Mouse (Mus musculus) adrenal gland, postnatal 36 days (tissue): ENCODE data around the gene Gart. TPM values are rescaled to one million over a fixed set of nuclear protein-coding genes. Genes with fewer than 3 reads are reported as not detected.
"Not testable (repeated sequence)": the region's sequence is repeated elsewhere in the genome, so short reads cannot be mapped to it uniquely, and the experiment has no call there.

Experiments
- DNase-seq, 2 experiments: peaks; one replicate each; pipeline ENCODE4 v3.0.0; 2021; ENCODE audit warnings: mixed read lengths in 1 of 2
- total RNA-seq, 2 experiments: library from RNA; stranded (reverse); gene quantifications; 2 replicates each; pipeline ENCODE4 v1.2.3; 2021

Gart gene
- total RNA-seq, 2 experiments from 2014 or later, result 107 to 120 TPM

DNA sequence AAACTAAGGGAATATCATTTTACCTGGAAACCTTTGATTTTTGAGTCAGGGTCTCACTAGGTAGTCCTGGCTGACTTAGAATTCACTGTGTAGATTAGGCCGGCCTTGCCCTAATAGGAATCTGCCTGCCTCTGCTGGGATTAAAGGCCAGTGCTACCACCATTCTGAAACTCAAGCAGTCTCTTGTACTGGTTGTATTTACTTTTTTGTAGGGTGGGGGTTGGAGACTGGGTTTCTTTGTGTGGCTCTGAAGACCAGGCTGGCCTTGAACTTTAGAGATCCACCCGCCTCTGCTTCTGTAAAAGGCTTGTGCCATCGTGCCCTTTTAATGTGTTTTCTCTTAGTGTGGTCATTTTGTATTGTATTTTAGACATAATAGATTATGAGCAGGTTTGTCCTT, 2.5 kb upstream of the Gart start:
- DNase-seq, result peak; percentile 36 to 46

DNA sequence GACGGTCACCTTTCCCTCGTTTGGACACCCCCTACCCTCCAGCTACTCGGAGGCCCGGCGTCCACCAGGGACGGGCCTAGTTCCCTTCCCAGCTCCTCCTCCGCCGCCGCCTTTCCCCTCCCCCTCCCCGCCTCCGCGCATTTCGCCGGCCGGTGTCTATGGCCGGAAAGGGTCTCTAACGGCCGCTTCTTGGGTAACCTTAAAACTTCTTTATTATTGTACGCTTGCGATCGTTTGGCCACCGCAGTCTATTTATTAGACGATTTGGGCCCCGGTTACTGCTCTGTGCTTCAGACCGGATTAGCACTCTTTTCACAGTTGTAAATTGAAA, 1.4 kb upstream of the Gart start:
- peak; percentile 88 to 93 for DNase-seq

GRCm38 (mm10) chr16:91647461-91648219, 888 bp upstream of the Gart start, which contains the start of gene Son:
Gene Son (plus strand): TSS chr16:91647506.
- peak; percentile 97 for DNase-seq

DNA sequence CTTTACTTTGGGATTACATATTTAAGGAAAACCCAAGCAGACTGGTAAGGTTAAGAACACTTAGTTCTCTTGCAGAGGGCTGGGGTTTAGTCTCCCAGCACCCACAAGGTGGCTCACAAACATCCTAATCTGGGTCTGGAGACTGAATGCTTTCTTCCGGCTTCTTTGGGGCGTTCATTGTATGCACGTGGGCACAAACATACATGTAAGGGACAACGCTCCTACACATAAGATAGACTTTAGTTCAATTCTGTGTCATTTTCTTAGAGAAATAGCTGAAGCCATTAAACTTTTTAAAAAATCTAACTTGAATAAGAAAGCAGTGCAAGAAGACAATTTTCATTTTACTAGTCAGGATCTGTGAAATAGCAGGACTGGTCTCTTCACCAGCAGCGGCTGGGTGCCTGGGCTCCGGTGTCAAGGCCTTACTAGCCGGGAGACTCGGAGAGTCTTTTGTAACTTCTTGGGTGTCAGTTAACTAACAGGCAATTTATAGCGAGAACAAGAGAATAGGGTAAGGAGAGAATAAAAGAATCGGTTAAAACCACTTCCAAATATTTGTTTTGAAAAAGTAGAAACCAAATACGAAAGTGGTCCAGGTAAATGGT, 653 bp downstream of the Gart start:
- peak in 1 of 2 experiments; percentile 31 for DNase-seq

GRCm38 (mm10) chr16:91645420-91645819, 1.3 kb downstream of the Gart start:
- DNase-seq, result not testable (repeated sequence)

- no peak for DNase-seq
These were observed 1.9 kb downstream of the Gart start for GRCm38 (mm10) chr16:91644901-91645300.

GRCm38 (mm10) chr16:91640171-91640570, 6.6 kb downstream of the Gart start:
- no peak for DNase-seq

DNA sequence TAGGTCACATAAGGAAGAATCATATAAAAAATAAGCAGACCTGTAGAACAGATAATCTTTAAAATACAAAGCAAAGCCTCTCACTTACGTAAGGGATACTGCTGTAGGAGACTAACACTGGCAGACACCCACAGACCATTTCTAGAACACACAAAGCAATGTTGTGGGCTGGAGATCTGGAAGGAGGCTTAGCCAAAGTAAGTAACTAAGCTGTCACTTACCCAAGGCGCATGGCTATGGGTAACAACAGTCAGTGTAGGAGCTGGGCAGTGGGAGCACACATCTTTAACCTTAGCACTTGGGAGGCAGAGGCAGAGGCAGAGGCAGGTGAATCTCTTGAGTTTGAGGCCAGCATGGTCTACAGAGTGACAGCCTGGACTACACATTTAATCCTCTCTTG, 7.1 kb downstream of the Gart start:
- DNase-seq, result no peak

DNA sequence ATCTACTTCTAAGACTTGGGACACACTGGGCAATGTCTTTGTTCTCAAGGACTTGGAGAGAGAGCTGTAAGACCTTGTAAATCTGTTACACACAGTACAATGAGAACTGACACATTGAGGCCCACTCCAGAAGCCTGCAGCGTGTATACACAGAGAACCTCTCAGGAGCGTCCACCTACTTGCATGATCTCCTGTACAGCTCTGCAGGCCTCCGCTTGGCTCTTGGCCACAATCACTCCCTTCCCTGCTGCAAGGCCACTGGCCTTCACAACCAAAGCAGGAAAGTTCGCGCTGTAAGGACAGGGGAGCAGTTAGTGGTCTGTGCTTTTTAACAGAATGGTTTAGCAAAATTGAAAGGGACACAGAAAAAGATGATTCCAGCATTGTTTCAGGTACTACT, 7.6 kb downstream of the Gart start:
- DNase-seq, result peak; percentile 74 to 80

GRCm38 (mm10) chr16:91633641-91634040, 13.1 kb downstream of the Gart start:
- DNase-seq, result no peak

DNA sequence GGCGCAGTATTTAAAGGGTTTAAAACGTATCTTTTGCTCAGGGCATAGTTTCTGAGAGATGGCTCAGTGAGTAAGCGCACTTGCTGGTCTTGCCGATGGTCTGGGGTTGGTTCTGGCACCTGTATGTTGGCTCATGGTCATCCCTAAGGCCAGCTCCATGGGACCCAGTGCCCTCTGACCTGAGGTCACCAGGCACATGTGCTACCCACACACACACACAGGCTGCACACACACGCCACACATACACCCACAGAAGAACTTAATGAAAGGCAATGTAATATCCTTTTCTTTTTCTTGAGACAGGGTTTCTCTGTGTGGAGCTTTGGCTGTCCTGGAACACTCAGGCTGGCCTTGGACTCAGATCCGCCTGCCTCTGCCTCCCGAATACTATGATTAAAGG, 13.8 kb downstream of the Gart start:
- no peak for DNase-seq

DNA sequence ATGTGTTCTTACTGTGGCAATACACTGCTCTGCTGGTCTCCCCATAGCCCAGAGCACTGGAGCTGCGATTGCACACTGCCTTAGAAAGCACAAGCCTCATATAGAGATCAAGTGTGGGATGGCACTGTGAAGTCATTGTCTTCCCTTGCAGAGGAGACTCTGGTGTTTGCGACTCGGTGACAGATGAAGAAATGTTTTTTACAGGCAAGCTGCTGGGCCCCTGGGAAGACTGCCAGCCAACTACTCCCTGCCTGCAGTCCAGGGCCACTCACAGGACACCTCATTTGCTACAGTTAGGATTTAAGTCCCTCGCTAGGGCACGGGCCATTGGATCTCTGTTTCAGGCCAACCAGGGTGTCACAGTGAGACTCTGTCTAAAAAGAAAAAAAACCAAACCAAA, 14.3 kb downstream of the Gart start:
- peak; percentile 82 to 85 for DNase-seq

DNA sequence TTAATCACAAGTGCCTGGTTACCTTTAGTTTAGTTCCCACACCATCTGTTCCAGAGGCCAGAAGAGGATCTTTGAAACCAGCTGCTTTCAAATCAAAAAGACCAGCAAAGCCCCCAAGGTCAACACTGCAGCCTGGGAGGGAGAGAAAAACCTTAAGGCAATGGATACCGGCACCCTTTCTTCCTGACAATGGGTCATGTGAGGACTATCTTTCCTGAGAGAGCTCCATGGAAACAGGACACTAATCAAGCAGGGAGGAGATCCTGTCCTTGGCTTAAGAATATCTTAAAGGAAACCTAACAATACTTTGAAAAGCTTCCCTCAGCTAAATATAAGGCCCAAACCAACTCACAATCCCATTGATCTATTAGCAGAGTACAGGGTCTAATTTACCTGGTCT, 16.2 kb downstream of the Gart start:
- DNase-seq, result no peak

- DNase-seq, result no peak
These were observed 17.0 kb downstream of the Gart start for GRCm38 (mm10) chr16:91629749-91630148.

- DNase-seq, result no peak
These were observed 18.1 kb downstream of the Gart start for GRCm38 (mm10) chr16:91628673-91629072.

GRCm38 (mm10) chr16:91627831-91628230, 18.9 kb downstream of the Gart start:
- DNase-seq, result no peak

- DNase-seq, result no peak
These were observed 23.7 kb downstream of the Gart start for GRCm38 (mm10) chr16:91623074-91623473.

DNA sequence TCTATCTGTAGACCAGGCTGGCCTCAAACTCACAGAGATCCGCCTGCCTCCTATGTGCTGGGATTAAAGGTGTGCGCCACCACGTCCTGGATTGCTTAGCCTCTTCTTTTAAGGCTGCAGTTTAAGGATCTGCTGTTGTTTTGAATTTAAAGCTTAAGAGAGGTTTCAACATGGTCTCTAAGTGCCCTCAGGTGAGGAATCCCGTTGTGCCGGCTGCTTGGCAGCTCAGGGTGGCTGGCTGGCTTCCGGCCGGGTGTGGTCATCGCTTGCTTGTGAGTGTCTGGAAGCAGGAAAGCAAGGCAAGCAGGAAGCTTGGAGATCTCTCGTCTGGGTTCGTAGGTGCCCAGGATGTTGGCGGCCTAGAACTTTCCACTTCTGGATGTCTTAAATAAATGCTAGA, 25.8 kb downstream of the Gart start:
- DNase-seq, result no peak

GRCm38 (mm10) chr16:91620185-91620584, 26.6 kb downstream of the Gart start:
- no peak for DNase-seq

- peak; percentile 85 to 91 for DNase-seq
These were observed 27.9 kb downstream of the Gart start, which contains the start of gene Dnajc28 for GRCm38 (mm10) chr16:91618511-91619501. Gene Dnajc28 (minus strand): TSS chr16:91619026.

DNA sequence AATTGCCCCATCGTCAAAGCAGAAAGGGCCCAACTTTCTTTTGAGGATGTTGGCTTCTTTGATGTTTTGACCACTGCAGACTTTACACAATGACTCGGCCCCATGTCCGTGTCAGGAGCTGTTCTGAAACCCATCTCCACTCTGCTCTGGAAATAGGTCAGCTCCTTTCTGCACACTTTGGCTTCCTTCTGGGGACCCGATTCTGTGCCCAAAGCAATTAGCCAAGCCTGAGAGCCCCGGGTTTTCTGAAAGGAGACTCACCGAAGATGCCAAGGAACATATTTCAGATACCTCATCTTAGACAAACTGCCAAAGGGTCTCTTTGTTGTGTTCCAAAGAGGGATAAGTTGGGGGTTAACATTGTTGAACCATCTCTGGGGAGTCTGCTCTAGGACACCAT, 32.2 kb downstream of the Gart start:
- no peak for DNase-seq

DNA sequence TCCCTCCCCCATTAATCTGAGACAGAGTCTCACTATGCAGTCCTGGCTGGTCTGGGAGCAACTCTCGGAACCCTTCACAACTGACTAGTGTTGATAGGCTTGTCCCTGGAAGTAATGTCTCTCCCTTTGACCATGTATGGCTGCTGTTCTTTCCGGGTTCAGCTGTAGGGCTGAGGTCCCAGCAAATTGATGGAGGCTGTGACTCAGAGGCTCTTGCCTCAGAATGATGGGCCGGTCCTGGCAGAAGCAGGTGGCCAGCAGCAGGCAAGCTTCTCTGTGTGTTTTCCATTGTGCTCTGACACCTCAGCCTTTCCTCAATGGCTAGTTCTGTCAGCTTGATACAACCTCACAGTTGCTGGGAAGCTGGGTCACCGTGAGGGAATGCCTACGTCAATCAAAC, 34.2 kb downstream of the Gart start:
- peak; percentile 53 to 60 for DNase-seq

DNA sequence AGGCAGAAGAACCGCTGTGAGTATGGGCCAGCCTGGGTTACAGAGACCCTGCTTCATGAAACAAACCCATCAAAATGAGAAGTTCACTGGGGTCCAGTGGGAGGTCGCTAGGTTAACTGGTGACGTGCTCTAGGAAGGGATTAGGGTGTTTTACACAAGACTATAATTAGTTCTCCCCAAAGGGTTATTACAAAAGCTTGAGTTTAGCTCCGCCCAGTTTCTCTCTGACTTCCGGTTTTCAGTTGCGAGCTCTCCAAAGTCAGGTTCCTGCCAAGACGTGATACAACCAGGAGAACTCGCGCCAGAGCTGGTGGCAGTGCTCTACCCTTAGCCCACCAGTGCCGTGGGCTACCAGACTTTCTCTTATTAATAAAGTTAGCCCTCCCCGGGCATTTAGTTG, 35.5 kb downstream of the Gart start:
- no peak for DNase-seq
